Mouse (Mus musculus): Measurements from ENCODE around the gene Arhgef28. TPM values are rescaled to one million over a fixed set of nuclear protein-coding genes. Genes with fewer than 3 reads are reported as not detected.

Gene Arhgef28
- polyA plus RNA-seq, 1 experiment from 2014 or later, result 18.2 TPM

GRCm38 (mm10) chr13:98230511-98230910, 24.3 kb upstream of the Arhgef28 start:
- H3K4me3 ChIP-seq (ENCODE audit: low read depth, low read length), result no peak overlapping the region
- H3K9ac ChIP-seq (ENCODE audit: low read length), result no peak overlapping the region
- WGBS, result 94% methylated on average over 1 of the region's 1 CpGs
- no peak overlapping the region for H3K27ac ChIP-seq (ENCODE audit: low read depth)
- H3K4me2 ChIP-seq (ENCODE audit: low read length), result no peak overlapping the region
- DNase-seq (ENCODE audit: low spot score), result no peak
- H3K9me3 ChIP-seq (ENCODE audit: control insufficient read depth, low read length), result no peaks in the 10 kb centered on the region
- no peaks in the 10 kb centered on the region for H3K27me3 ChIP-seq (replicated peaks; ENCODE audit: control insufficient read depth, insufficient read depth, low read length)
- H3K36me3 ChIP-seq (ENCODE audit: control insufficient read depth, insufficient read depth, low read length), result no peaks in the 10 kb centered on the region
- H3K4me1 ChIP-seq (replicated peaks; ENCODE audit: control insufficient read depth, insufficient read depth, low read length), result no peaks in the 10 kb centered on the region
- ATAC-seq (replicated peaks; ENCODE audit: low FRiP score, low TSS enrichment, low read depth), result no peak

GRCm38 (mm10) chr13:98226225-98226624, 20.0 kb upstream of the Arhgef28 start:
- H3K4me1 ChIP-seq (replicated peaks; ENCODE audit: control insufficient read depth, insufficient read depth, low read length), result no peaks in the 10 kb centered on the region
- H3K4me2 ChIP-seq (ENCODE audit: low read length), result no peak overlapping the region
- DNase-seq (ENCODE audit: low spot score) (no peak), ATAC-seq (replicated peaks; ENCODE audit: low FRiP score, low TSS enrichment, low read depth) (no peak)
- no peak overlapping the region for H3K27ac ChIP-seq (ENCODE audit: low read depth)
- H3K27me3 ChIP-seq (replicated peaks; ENCODE audit: control insufficient read depth, insufficient read depth, low read length), result no peaks in the 10 kb centered on the region
- no peak overlapping the region for H3K9ac ChIP-seq (ENCODE audit: low read length)
- H3K36me3 ChIP-seq (ENCODE audit: control insufficient read depth, insufficient read depth, low read length), result no peaks in the 10 kb centered on the region
- H3K4me3 ChIP-seq (ENCODE audit: low read depth, low read length), result no peak overlapping the region
- WGBS, result 67% methylated on average over 2 of the region's 2 CpGs
- H3K9me3 ChIP-seq (ENCODE audit: control insufficient read depth, low read length), result no peaks in the 10 kb centered on the region

GRCm38 (mm10) chr13:98222848-98223247, 16.6 kb upstream of the Arhgef28 start:
- no peak overlapping the region for H3K9ac ChIP-seq (ENCODE audit: low read length)
- DNase-seq (ENCODE audit: low spot score), result peak; percentile 65

GRCm38 (mm10) chr13:98210137-98210536, 3.9 kb upstream of the Arhgef28 start:
- 87% methylated on average over 7 of the region's 7 CpGs for WGBS

More at GRCm38 (mm10) chr13:98222848-98223247, 16.6 kb upstream of the Arhgef28 start:
- H3K36me3 ChIP-seq (ENCODE audit: control insufficient read depth, insufficient read depth, low read length), result no peaks in the 10 kb centered on the region
- no peaks in the 10 kb centered on the region for H3K4me1 ChIP-seq (replicated peaks; ENCODE audit: control insufficient read depth, insufficient read depth, low read length)
- H3K27ac ChIP-seq (ENCODE audit: low read depth), result no peak overlapping the region
- WGBS, result 34% methylated on average over 12 of the region's 12 CpGs
- H3K4me3 ChIP-seq (ENCODE audit: low read depth, low read length), result no peak overlapping the region
- H3K4me2 ChIP-seq (ENCODE audit: low read length), result no peak overlapping the region
- no peaks in the 10 kb centered on the region for H3K9me3 ChIP-seq (ENCODE audit: control insufficient read depth, low read length)
- ATAC-seq (replicated peaks; ENCODE audit: low FRiP score, low TSS enrichment, low read depth), result 0 out of 2 replicates have a peak, but pooled peaks have one; percentile 40
- H3K27me3 ChIP-seq (replicated peaks; ENCODE audit: control insufficient read depth, insufficient read depth, low read length), result no peaks in the 10 kb centered on the region

GRCm38 (mm10) chr13:98208842-98209241, 2.6 kb upstream of the Arhgef28 start:
- Histone ChIP-seq H3K27me3 (replicated peaks; ENCODE audit: control insufficient read depth, insufficient read depth, low read length) (peaks cover 4% of the 10 kb centered on the region; the same call in 1 of the 2 replicates), H3K4me1 (replicated peaks; ENCODE audit: control insufficient read depth, insufficient read depth, low read length) (peaks cover 5% of the 10 kb centered on the region; the same call in 1 of the 2 replicates), H3K9me3 (ENCODE audit: control insufficient read depth, low read length) (no peaks in the 10 kb centered on the region), H3K4me2 (ENCODE audit: low read length) (no peak overlapping the region), H3K4me3 (ENCODE audit: low read depth, low read length) (no peak overlapping the region), H3K9ac (ENCODE audit: low read length) (no peak overlapping the region), H3K36me3 (ENCODE audit: control insufficient read depth, insufficient read depth, low read length) (no peaks in the 10 kb centered on the region), H3K27ac (ENCODE audit: low read depth) (no peak overlapping the region)
- ATAC-seq (replicated peaks; ENCODE audit: low FRiP score, low TSS enrichment, low read depth) (no peak), DNase-seq (ENCODE audit: low spot score) (peak; percentile 56)
- WGBS, result 39% methylated on average over 9 of the region's 9 CpGs

More at GRCm38 (mm10) chr13:98210137-98210536, 3.9 kb upstream of the Arhgef28 start:
- no peak overlapping the region for H3K4me2 ChIP-seq (ENCODE audit: low read length)
- H3K4me3 ChIP-seq (ENCODE audit: low read depth, low read length), result no peak overlapping the region
- H3K9me3 ChIP-seq (ENCODE audit: control insufficient read depth, low read length), result no peaks in the 10 kb centered on the region
- H3K9ac ChIP-seq (ENCODE audit: low read length), result no peak overlapping the region
- no peaks in the 10 kb centered on the region for H3K36me3 ChIP-seq (ENCODE audit: control insufficient read depth, insufficient read depth, low read length)
- H3K4me1 ChIP-seq (replicated peaks; ENCODE audit: control insufficient read depth, insufficient read depth, low read length), result no peaks in the 10 kb centered on the region; the same call in 1 of the 2 replicates
- DNase-seq (ENCODE audit: low spot score) (no peak), ATAC-seq (replicated peaks; ENCODE audit: low FRiP score, low TSS enrichment, low read depth) (no peak)
- H3K27me3 ChIP-seq (replicated peaks; ENCODE audit: control insufficient read depth, insufficient read depth, low read length), result peaks cover 4% of the 10 kb centered on the region; the same call in 1 of the 2 replicates
- no peak overlapping the region for H3K27ac ChIP-seq (ENCODE audit: low read depth)

- 3% methylated on average over 13 of the region's 13 CpGs for WGBS
- Histone ChIP-seq H3K27ac (ENCODE audit: low read depth) (peak overlapping the region; percentile 71; the same call in 1 of the 2 replicates), H3K9me3 (ENCODE audit: control insufficient read depth, low read length) (no peaks in the 10 kb centered on the region), H3K36me3 (ENCODE audit: control insufficient read depth, insufficient read depth, low read length) (no peaks in the 10 kb centered on the region), H3K4me2 (ENCODE audit: low read length) (peak overlapping the region; percentile 99), H3K9ac (ENCODE audit: low read length) (peak overlapping the region; percentile 48), H3K4me1 (replicated peaks; ENCODE audit: control insufficient read depth, insufficient read depth, low read length) (peaks cover 5% of the 10 kb centered on the region; the same call in 1 of the 2 replicates), H3K4me3 (ENCODE audit: low read depth, low read length) (peak overlapping the region; percentile 56), H3K27me3 (replicated peaks; ENCODE audit: control insufficient read depth, insufficient read depth, low read length) (peaks cover 4% of the 10 kb centered on the region; the same call in 1 of the 2 replicates)
- no peak for DNase-seq (ENCODE audit: low spot score)
- no peak; the same call in 1 of the 2 replicates for ATAC-seq (replicated peaks; ENCODE audit: low FRiP score, low TSS enrichment, low read depth)
Observed at GRCm38 (mm10) chr13:98206546-98206870, 269 bp upstream of the Arhgef28 start.

- peak overlapping the region; percentile 99 for H3K4me2 ChIP-seq (ENCODE audit: low read length)
- peak overlapping the region; percentile 71; the same call in 1 of the 2 replicates for H3K27ac ChIP-seq (ENCODE audit: low read depth)
- H3K9me3 ChIP-seq (ENCODE audit: control insufficient read depth, low read length), result no peaks in the 10 kb centered on the region
- no peak for ATAC-seq (replicated peaks; ENCODE audit: low FRiP score, low TSS enrichment, low read depth)
- H3K27me3 ChIP-seq (replicated peaks; ENCODE audit: control insufficient read depth, insufficient read depth, low read length), result peaks cover 4% of the 10 kb centered on the region; the same call in 1 of the 2 replicates
- no peaks in the 10 kb centered on the region for H3K36me3 ChIP-seq (ENCODE audit: control insufficient read depth, insufficient read depth, low read length)
- WGBS, result 11% methylated on average over 8 of the region's 8 CpGs
- peak overlapping the region; percentile 56 for H3K4me3 ChIP-seq (ENCODE audit: low read depth, low read length)
- peak; percentile 57 for DNase-seq (ENCODE audit: low spot score)
- H3K9ac ChIP-seq (ENCODE audit: low read length), result no peak overlapping the region
- peaks cover 5% of the 10 kb centered on the region; the same call in 1 of the 2 replicates for H3K4me1 ChIP-seq (replicated peaks; ENCODE audit: control insufficient read depth, insufficient read depth, low read length)
Observed at GRCm38 (mm10) chr13:98205111-98205510, 1.1 kb downstream of the Arhgef28 start.

GRCm38 (mm10) chr13:98204371-98204770, 1.9 kb downstream of the Arhgef28 start:
- Histone ChIP-seq H3K27ac (ENCODE audit: low read depth) (no peak overlapping the region), H3K27me3 (replicated peaks; ENCODE audit: control insufficient read depth, insufficient read depth, low read length) (peaks cover 4% of the 10 kb centered on the region; the same call in 1 of the 2 replicates), H3K36me3 (ENCODE audit: control insufficient read depth, insufficient read depth, low read length) (no peaks in the 10 kb centered on the region), H3K9ac (ENCODE audit: low read length) (no peak overlapping the region), H3K9me3 (ENCODE audit: control insufficient read depth, low read length) (no peaks in the 10 kb centered on the region), H3K4me2 (ENCODE audit: low read length) (peak overlapping the region; percentile 99), H3K4me1 (replicated peaks; ENCODE audit: control insufficient read depth, insufficient read depth, low read length) (peaks cover 5% of the 10 kb centered on the region; the same call in 1 of the 2 replicates), H3K4me3 (ENCODE audit: low read depth, low read length) (no peak overlapping the region)
- 72% methylated on average over 8 of the region's 8 CpGs for WGBS
- no peak for ATAC-seq (replicated peaks; ENCODE audit: low FRiP score, low TSS enrichment, low read depth)
- no peak for DNase-seq (ENCODE audit: low spot score)

- Histone ChIP-seq H3K4me1 (replicated peaks; ENCODE audit: control insufficient read depth, insufficient read depth, low read length) (peaks cover 5% of the 10 kb centered on the region; the same call in 1 of the 2 replicates), H3K4me3 (ENCODE audit: low read depth, low read length) (no peak overlapping the region), H3K27ac (ENCODE audit: low read depth) (no peak overlapping the region), H3K9me3 (ENCODE audit: control insufficient read depth, low read length) (no peaks in the 10 kb centered on the region), H3K4me2 (ENCODE audit: low read length) (no peak overlapping the region), H3K9ac (ENCODE audit: low read length) (no peak overlapping the region), H3K27me3 (replicated peaks; ENCODE audit: control insufficient read depth, insufficient read depth, low read length) (no peaks in the 10 kb centered on the region), H3K36me3 (ENCODE audit: control insufficient read depth, insufficient read depth, low read length) (no peaks in the 10 kb centered on the region)
- no peak for DNase-seq (ENCODE audit: low spot score)
- 59% methylated on average over 9 of the region's 9 CpGs for WGBS
- no peak for ATAC-seq (replicated peaks; ENCODE audit: low FRiP score, low TSS enrichment, low read depth)
Observed at GRCm38 (mm10) chr13:98201436-98201835, 4.8 kb downstream of the Arhgef28 start.

Measured in intestine, embryonic 14.5 days (tissue).